Mouse (Mus musculus) midbrain, embryonic 15.5 days (tissue): Measurements from ENCODE around the gene Phkg2. TPM values are rescaled to one million over a fixed set of nuclear protein-coding genes. Genes with fewer than 3 reads are reported as not detected.

ENCODE experiments used
- ATAC-seq: fragments of 200-750 bp; cut with Nextera tagmentation; replicated peaks from 2 replicates; pipeline ENCODE4 v1.8.0; 2017; ENCODE audit warnings: moderate TSS enrichment
- H3K27ac ChIP-seq: fragments of 300-500 bp; sonication (generic); 2 replicates; pipeline ENCODE4 v1.5.1; 2015; ENCODE audit warnings: mild to moderate bottlenecking, inconsistent platforms
- H3K27me3 ChIP-seq: fragments of 300-500 bp; sonication (generic); replicated peaks from 2 replicates; pipeline ENCODE4 v1.6.1; 2015; ENCODE audit warnings: inconsistent platforms
- H3K36me3 ChIP-seq: fragments of 300-500 bp; sonication (generic); replicated peaks from 2 replicates; pipeline ENCODE4 v1.6.1; 2015; ENCODE audit warnings: inconsistent platforms
- H3K4me1 ChIP-seq: fragments of 300-500 bp; sonication (generic); 2 replicates; pipeline ENCODE4 v1.6.1; 2015; ENCODE audit warnings: inconsistent platforms
- H3K4me2 ChIP-seq: fragments of 300-500 bp; sonication (generic); 2 replicates; pipeline ENCODE4 v1.6.1; 2015; ENCODE audit warnings: inconsistent platforms, mild to moderate bottlenecking, moderate library complexity
- H3K4me3 ChIP-seq: fragments of 300-500 bp; sonication (generic); 2 replicates; pipeline ENCODE4 v1.5.1; 2015; ENCODE audit warnings: mild to moderate bottlenecking, inconsistent platforms
- H3K9ac ChIP-seq: fragments of 300-500 bp; sonication (generic); 2 replicates; pipeline ENCODE4 v1.6.1; 2015; ENCODE audit warnings: mild to moderate bottlenecking, inconsistent platforms
- H3K9me3 ChIP-seq: fragments of 300-500 bp; sonication (generic); 2 replicates; pipeline ENCODE4 v1.6.1; 2016; ENCODE audit warnings: inconsistent platforms
- WGBS: fragments of 180-500 bp; shearing (Covaris S2); methylation state at CpG from one replicate; pipeline ENCODE4 v1.1.7; 2015; ENCODE audit warnings: mixed read lengths; 5-methylcytosine and 5-hydroxymethylcytosine counted together
- polyA plus RNA-seq: library from polyadenylated mRNA; unstranded; fragments of >200 nt; fragmentation: Nextera tagmentation; extraction: Ambion mirVana; gene quantifications from 2 replicates; pipeline ENCODE4 v1.2.1, GENCODE M21; 2015

Phkg2 gene
- polyA plus RNA-seq, 1 experiment from 2014 or later = 60.0 TPM

- Histone ChIP-seq H3K4me1 (peaks cover 2% of the 10 kb centered on the region; the same call in 1 of the 2 replicates), H3K27ac (no peak overlapping the region)
- 64% methylated on average over 4 of the region's 4 CpGs for WGBS
Measured at GRCm38 (mm10) chr7:127631416-127631815, 58.3 kb downstream of the Phkg2 start.

More at GRCm38 (mm10) chr7:127631416-127631815, 58.3 kb downstream of the Phkg2 start:
- Histone ChIP-seq H3K36me3 (no peaks in the 10 kb centered on the region), H3K4me3 (no peak overlapping the region), H3K9me3 (no peaks in the 10 kb centered on the region), H3K4me2 (no peak overlapping the region), H3K27me3 (no peaks in the 10 kb centered on the region), H3K9ac (no peak overlapping the region)
- no peak for ATAC-seq

Other genes with a start within 250 kb of the Phkg2 start
- 19.1 and 19.2 TPM in 2 replicates for gene Zfp768, start 227.8 kb upstream of the Phkg2 start, polyA plus RNA-seq
- gene Zfp747, start 197.3 kb upstream of the Phkg2 start, polyA plus RNA-seq = 10.3 and 10.5 TPM in 2 replicates
- 5.2 and 6.6 TPM in 2 replicates for gene 9130019O22Rik, start 186.2 kb upstream of the Phkg2 start, polyA plus RNA-seq
- gene E430018J23Rik, start 179.7 kb upstream of the Phkg2 start, polyA plus RNA-seq = 6.3 and 6.6 TPM in 2 replicates
- 5.7 and 6.4 TPM in 2 replicates for gene Zfp764, start 166.5 kb upstream of the Phkg2 start, polyA plus RNA-seq
- 32.0 and 34.2 TPM in 2 replicates for gene Zfp688, start 151.3 kb upstream of the Phkg2 start, polyA plus RNA-seq
- 16.1 and 16.4 TPM in 2 replicates for gene Zfp689, start 124.2 kb upstream of the Phkg2 start, polyA plus RNA-seq
- gene Prr14, start 113.7 kb upstream of the Phkg2 start, polyA plus RNA-seq = 40.5 TPM in 2 replicates
- gene Fbrs, start 94.1 kb upstream of the Phkg2 start, polyA plus RNA-seq = 13.8 and 15.9 TPM in 2 replicates
- 60.4 and 68.0 TPM in 2 replicates for gene Srcap, start 61.4 kb upstream of the Phkg2 start, polyA plus RNA-seq
- gene Gm42715, start 53.8 kb upstream of the Phkg2 start, polyA plus RNA-seq = 17.4 and 17.5 TPM in 2 replicates
- gene Tmem265, start 11.9 kb upstream of the Phkg2 start, polyA plus RNA-seq = 5.7 and 6.3 TPM in 2 replicates
- 10.8 and 10.9 TPM in 2 replicates for gene Ccdc189, start 15.3 kb downstream of the Phkg2 start, polyA plus RNA-seq
- 47.9 and 51.1 TPM in 2 replicates for gene Rnf40, start 15.4 kb downstream of the Phkg2 start, polyA plus RNA-seq
- 25.5 and 26.6 TPM in 2 replicates for gene Zfp629, start 42.5 kb downstream of the Phkg2 start, polyA plus RNA-seq
- gene Bcl7c, start 135.6 kb downstream of the Phkg2 start, polyA plus RNA-seq = 52.9 and 59.2 TPM in 2 replicates
- gene Ctf1, start 139.4 kb downstream of the Phkg2 start, polyA plus RNA-seq = 3.7 and 3.8 TPM in 2 replicates
- 0.12 and 0.15 TPM in 2 replicates for gene Ctf2, start 158.8 kb downstream of the Phkg2 start, polyA plus RNA-seq
- gene Fbxl19, start 171.2 kb downstream of the Phkg2 start, polyA plus RNA-seq = 10.8 and 12.1 TPM in 2 replicates
- gene Orai3, start 196.5 kb downstream of the Phkg2 start, polyA plus RNA-seq = 8.1 and 9.8 TPM in 2 replicates
- gene Setd1a, start 203.3 kb downstream of the Phkg2 start, polyA plus RNA-seq = 21.5 and 21.6 TPM in 2 replicates
- gene Gm49388, start 212.3 kb downstream of the Phkg2 start, polyA plus RNA-seq = not detected in 2 replicates
- 8.9 and 10.2 TPM in 2 replicates for gene Hsd3b7, start 227.3 kb downstream of the Phkg2 start, polyA plus RNA-seq